Mouse (Mus musculus): Measurements from ENCODE around the gene Wdr31.
A peak's percentile ranks its signal among the peaks of the same experiment; 100 is the strongest.

Wdr31 gene

DNA sequence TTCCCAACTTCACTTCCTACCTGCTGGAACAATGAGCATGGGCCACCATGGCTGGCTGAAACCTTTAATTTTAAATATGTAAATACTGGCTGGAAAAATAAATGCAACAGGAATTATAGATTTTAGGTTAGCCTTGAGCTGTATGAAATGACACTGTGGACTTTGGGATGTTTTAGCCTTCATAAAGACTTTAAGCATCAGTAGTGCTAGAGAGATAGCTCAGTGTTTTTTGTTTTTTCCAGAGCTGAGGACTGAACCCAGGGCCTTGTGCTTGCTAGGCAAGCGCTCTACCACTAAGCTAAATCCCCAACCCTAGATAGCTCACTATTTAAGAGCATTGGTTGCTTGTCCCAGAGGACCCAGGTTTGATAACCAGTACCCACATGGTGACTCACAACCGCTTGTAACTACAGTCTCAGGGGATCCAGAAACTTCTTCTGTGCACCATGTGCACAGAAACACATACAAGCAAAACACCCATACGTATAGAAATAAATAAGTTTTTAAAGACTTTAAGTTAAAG, 33.4 kb downstream of the Wdr31 start:
- no peak for DNase-seq

DNA sequence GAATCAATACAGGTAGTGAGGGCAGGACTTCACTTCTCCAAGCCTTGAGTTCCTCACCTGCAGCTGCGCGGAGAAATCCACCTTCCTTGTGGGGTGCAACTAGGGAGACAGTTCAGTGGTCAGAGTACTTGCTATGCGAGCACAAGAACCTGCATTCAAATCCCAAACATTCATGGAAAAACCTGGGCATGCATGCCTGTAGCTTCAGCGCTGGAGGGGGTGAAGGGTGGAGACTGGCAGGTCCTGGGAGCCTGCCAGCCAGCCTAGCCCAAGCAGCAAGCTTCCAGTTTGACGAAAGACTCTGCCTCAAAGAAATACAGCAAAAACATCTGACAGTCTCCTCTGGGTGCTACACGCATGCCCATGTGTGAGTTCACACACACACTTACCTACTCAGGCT, 35.6 kb downstream of the Wdr31 start, which contains the start of gene Rnf183:
Gene Rnf183 (minus strand): TSS at position 172 of the 400 bp plus-strand sequence.
- DNase-seq: no peak

DNA sequence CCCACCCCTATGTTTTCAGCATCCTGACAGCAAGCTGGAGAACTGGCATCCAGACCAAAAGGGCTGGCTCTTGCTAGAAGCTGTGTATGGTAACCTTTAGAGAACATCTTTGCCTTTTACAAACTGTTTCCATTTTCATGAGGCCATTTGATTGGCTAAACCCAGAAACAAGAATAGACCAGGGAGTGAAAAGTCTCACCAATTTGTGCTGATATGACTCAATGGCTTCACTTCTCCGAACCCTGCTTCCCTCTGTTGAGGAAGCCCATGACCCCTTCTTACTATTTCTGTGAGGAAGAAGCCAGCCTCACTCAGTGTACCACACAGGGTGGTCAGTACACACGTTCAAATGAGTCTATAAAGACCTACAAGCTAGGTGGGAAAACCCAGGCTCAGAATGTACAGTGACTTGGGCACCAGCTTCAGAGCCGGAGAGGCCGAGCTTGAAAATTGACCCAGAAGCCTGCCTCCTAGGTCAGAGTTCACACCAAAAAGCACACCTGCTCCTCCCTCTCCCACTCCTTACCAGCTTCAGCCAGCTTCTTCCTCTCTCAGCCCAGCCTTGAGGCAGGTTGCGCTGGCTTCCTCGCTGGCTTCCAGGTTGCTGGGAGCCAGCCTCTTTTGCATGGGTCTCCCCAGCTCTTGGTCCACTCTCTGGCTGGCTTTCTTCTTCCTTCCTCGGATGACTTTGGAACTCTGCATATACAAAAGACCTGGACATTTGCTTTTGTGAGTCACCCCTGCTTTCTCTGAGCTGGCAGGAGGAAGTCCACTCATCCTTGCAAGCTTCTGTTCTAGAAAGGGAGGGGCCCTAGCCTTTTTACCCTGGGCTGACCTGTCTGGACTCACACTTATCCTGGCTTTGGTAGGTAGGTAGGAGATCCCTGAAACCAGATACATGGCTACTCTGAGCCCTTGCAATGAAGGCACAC, 36.5 kb downstream of the Wdr31 start:
- DNase-seq: no peak

DNA sequence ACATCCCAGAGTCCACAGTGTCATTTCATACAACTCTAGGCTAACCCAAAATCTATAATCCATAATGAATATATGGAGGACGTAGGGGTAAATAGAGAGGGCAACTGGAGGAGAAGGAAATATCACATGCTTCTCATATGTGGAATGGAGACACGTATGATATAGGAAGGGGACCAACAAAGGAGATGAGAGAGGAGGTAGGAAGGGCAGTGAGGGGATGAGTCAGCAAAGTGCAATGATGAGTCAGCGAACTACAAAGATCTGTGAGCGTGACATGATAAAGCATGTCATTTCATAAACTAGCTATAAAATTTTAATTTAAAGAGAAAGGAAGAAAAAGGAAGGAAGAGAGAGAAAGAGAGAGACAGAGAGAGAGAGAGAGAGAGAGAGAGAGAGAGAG, 39.2 kb downstream of the Wdr31 start:
- peak; percentile 84 for DNase-seq

DNA sequence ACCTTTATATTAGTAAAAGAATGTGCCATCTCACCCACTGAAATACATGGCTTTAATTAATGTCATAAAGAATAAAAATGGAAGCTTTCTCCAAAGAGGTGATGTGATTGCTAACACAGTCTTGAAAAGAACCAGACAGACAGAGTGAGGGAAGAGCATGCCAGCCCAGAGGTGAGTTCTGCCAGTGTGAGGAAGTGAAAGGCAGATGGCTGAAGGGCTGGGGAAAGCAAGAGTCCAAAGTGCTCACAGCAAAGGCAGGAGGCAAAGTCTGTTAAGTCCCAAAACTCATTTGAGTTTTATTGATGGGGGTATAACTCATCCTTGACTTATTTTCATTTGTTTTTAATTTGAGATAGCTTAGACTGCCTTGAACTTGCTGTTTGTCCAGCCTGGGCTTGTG, 40.0 kb downstream of the Wdr31 start:
- no peak for DNase-seq

DNA sequence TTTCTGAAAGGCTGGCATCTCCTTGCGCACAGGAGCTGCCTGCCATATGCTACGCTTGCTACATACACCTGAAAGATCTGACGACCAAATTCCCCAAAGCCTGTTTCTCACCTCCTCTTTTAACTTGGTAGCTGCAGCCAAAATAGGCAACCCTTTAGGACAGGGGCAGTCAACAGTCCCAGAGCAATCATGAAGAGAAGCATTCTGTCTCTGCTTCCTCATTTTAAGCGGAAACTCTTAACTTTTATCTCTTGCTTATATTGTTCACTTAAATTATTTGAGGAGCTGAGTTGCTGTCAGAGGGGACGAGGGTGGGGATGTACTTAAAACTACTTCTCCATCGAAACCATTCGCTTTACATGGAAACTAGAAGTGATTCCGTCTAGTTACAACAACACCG, 41.1 kb downstream of the Wdr31 start:
- DNase-seq: no peak

DNA sequence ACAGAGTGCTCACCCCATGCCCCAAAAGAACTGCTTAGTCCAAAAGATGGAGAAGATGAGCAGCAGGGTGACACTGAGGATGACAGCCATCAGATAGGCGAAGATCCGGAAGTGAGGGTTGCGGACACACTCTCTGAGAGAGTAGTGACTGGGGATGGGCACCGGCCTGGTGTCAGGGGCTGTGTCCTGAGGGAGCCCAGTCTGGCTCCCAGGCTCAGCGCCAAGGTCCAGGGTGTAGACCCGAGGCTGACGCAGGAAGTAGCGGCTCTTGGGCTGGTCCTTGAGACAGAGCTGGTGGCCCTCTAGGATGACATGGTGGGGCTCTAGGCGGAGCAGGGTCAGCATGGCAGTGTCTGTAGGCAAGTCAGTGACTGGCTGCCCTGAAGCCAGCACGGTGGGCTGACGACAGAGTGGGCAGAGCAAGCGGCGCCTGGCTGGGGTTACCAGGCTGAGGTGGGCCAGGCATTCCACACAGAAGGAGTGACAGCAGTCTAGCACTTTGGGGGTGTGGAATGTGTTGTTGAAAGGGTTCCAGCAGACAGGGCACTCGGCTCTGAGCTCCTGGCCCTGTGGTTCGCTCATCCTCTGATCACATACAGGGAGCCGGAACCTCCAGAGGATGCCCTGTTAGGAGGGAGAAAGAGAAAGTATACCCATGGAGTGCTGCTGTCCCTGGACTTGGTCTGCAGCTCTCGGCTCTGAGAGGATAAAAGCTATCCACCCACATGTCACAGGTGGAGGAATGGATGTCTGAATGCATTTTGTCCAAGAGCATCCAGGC, 42.5 kb downstream of the Wdr31 start:
- no peak for DNase-seq

DNA sequence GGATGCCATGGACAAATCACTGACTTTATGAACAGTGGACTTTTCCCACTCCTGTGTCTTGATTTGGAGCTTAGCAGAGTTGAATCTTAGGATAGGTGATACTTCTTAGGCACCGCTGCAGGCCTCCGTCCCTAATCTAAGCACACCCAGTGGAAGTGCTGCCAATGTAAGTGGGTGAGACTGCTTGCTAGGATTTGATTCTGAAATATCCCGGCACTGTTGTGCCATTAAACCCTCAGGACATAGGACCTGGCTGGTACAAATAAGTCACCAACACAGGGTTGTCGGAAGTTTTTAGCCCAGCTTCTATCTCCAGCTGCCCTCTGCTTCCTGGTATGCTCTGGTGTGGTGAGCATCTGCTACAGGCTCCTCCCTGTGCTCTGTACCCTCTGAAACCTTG, 44.8 kb downstream of the Wdr31 start:
- DNase-seq: no peak

DNA sequence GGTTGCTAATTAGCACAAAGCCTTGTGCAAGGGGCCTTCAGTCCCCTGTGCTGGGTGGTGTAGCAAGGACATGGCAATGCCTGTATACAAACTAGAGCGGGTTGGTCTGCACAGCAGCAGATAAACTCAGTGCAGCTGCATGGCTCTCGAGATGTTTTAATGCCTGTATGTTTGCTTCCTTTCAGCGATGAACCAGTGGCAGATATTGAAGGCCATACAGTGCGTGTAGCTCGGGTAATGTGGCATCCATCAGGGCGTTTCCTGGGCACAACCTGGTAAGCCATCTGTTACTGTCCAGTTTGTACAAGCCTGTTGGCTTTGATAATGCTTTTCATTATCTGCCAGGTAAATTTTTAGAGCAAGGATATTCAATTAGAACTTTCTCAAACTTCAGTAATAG, 51.6 kb downstream of the Wdr31 start:
- DNase-seq: no peak

DNA sequence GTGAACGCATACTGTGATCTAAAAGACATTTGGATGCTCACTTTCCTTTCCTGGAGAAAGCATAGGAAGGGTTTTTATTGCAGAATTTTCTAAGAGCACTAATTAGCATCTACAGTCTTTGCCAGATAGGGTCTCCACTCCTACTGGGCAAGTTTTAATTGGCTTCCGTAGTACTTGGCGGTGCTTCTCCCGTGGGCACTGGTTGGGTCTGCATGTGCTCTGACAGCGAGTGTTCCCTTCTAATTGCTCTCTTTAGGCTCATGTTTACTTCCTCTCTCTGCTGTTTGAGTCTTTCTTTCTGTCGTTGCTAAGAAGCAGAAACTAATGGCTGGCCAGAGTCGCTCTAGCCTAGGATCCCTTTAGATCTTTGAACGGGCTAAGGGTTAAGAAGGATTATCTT, 52.2 kb downstream of the Wdr31 start:
- no peak for DNase-seq

DNA sequence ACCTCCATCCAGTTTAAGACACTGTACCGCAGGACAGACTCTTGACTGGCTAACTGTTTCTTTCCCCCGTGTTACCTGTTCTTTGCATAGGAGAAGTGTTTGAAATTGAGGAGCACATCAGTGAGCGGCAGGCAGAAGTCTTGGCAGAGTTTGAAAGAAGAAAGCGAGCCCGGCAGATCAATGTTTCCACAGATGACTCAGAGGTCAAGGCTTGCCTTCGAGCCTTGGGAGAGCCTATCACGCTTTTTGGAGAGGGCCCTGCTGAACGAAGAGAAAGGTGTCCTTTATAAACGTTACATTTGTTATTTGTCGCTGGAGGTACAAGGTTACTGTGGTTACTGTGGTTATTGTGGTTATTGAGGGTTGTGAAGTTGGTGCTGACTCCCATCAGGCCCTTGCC, 59.1 kb downstream of the Wdr31 start:
- no peak for DNase-seq

DNA sequence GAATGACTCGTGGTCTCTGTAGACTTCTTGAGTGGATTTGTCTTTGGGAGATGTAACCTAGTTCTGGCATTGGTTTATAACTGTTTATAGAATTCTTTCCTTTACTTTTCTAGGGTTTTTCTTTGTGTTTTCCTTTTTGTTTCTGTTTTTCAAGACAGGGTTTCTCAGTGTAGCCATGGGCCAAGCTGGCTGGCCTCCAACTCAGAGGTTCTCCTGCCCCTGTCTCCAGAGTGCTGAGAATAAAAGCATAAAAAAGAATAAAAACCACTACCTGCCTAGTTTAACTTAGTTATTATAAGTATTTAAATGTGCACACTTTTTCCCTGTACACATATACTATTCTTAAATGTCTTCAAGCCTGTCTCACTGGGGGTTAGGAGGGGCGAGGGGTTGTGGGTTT, 60.4 kb downstream of the Wdr31 start:
- no peak for DNase-seq

DNA sequence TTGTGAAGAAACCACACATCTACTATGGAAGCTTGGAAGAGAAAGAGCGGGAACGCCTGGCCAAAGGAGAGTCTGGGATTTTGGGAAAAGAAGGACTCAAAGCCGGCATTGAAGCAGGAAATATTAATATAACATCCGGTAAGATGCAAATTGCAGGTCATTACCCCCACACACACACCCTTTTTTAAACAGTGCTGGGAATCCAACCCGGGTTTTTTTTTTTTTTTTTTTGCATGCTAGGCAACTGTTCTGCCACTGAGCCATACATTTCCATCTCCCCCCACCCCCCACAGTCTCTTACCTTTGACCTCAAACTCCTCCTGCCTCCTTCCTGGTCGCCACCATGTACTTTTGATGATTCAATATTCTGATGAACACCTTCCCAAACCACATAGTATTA, 61.1 kb downstream of the Wdr31 start:
- DNase-seq: no peak

DNA sequence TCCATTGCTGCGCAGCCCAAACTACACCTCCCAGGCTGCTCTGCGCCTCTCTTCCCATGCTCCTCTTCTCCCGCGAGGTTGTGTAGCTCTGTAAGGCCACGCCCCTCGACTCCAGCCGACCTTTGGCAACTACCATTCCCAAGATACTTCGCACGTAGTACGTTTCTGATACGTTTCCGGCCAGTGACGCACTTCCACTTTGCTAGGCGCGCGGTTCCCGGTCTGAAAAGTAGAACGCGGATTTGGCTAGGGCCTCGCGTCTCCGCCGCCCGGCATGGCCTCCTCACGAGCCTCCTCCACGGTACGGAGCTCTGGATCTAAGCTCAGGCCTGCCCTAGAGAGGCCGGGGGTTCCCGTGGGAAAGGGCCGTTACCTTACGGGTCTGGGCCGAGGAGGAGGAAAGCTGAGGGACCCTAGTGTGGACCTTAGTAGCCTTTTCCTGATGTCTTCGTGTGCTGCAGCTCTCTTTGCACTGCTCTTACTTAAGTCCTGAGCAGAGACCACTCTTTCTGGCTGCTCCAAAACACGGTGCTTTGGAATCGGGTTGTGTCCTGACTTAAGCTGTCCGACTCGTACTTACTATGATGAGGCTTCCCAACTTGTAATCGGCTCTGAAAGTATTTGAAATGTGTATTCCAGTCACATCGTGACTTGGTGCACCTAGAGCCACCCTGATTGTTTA, 62.0 kb downstream of the Wdr31 start, which contains the start of the genes Cdc26 and Prpf4:
Gene Cdc26 (minus strand): TSS at position 42 of the 682 bp plus-strand sequence.
Gene Prpf4 (plus strand): TSS at position 197 of the 682 bp plus-strand sequence.
- peak; percentile 98 for DNase-seq

DNA sequence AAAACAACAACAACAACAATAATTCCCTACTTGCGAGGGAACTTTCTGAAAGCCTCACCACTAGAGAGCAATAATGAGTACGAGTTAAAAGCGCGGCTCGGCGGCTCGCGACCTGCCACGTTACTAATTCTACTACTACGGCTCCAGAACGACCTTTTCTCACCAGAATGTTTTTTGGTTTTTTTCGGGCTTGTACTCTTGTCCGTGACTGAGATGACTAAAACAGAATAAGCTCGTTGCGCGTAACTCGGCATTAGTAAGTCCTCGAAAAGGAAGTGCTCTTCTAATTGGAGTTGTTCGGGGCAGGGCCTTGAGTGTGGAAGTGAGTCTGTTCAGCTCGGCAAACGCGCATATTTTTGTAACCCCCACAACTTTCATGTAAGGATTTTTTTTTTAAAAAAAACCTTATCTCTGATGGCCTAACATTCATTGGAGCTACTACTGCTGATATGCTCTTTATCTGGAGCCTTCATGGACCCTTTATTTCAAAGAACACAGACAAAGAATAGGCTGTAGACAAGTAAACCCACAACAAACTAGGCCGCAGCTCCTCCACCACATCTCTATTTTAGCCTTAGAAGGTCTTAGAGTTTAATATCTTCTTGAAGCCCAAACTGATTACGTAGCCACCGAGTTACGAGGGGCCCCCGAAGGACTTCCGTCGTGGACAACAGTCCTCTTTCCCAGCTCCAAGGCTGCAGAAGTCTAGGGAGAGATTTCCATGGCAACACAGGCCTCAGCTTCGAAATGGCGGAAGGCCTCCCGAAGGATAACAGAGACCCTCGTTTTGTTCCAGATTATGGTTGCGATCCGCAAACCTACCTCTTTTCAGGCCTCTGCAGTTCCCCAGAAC, 62.7 kb downstream of the Wdr31 start:
- peak; percentile 76 for DNase-seq

DNA sequence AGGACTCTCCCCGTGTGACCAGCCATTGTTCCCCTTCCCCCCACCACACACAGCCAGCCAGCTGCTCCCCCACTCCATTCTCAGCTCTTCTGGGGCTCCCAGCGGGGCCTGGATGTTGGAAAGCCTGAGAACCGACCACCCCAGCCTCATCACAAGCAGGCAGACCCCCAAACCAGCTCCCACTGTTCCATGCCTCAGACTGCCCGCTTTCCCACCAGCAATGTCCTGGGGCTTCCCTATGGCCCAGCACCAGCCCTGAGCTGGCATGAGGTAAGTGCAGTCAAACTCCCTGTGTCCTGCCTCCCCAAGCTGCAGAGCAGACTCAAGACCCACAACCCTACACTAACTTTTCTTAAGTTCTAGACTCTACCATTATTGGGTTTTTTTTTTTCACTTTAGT, 64.6 kb downstream of the Wdr31 start:
- DNase-seq: no peak

DNA sequence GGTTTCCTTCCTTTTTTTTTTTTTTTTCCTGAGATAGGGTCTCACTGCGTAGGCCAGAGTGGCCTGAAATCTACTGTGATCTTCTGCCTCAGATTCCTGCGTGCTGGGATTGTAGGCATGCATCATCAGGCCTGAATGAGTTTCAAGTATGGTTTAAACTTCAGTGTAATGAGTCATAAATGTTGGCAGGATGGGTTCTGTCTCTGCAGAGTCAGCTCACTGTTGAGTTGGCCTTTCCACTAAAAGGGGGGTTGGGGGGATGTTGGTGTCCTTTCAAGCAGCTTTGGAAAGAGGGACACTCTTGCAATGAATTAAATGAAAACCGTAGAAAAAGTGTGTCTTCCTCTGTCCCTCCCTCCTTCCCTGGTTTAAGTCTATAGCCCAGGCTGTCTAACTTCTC, 71.7 kb downstream of the Wdr31 start:
- no peak for DNase-seq
